Mouse (Mus musculus): Measurements from ENCODE around the gene Cdca7.

DNA sequence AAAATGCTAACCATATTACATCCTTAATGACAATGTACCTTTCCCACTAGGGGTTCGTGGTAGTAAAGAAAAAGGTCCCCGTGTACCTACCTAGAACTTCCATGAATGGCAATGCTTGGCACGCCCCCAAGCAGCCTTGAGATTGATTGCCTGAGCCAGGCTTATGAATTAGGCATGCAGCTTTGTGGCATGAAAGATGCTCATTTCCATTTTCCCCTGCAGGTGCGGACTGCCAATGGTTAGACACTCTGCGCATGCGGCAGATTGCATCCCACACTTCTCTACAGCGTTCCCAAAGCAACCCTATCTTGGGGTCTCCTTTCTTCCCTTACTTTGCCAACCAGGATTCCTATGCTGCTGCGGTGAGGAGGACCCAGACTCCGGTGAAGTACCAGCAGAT, 34.9 kb upstream of the Cdca7 start:
- TF ChIP-seq CTCF (IDR thresholded peaks at IDR 0.05; ENCODE audit: borderline replicate concordance, insufficient read depth, low read length) (no peak), POLR2A (IDR thresholded peaks at IDR 0.05; ENCODE audit: low read depth, low read length) (no peak)

Measured in embryonic fibroblast, embryonic 13.5 days (primary cell).